Mouse (Mus musculus) megakaryocyte, embryonic 14.5 days (primary cell): ENCODE data around the gene Draxin. TPM values are rescaled to one million over a fixed set of nuclear protein-coding genes. Genes with fewer than 3 reads are reported as not detected.

Experiments used
- H3K27me3 ChIP-seq: replicated peaks from 2 replicates; pipeline ENCODE3; 2012; ENCODE audit warnings: inconsistent platforms
- H3K36me3 ChIP-seq: replicated peaks from 2 replicates; pipeline ENCODE3; 2012; ENCODE audit warnings: low read length, inconsistent platforms, mixed read lengths
- H3K4me1 ChIP-seq: 2 replicates; pipeline ENCODE4 v1.6.1; 2012; ENCODE audit warnings: inconsistent platforms
- H3K4me3 ChIP-seq: replicated peaks from 2 replicates; pipeline ENCODE3; 2012; ENCODE audit warnings: moderate library complexity, mild to moderate bottlenecking, inconsistent platforms
- H3K9me3 ChIP-seq: 2 replicates; pipeline ENCODE4 v1.6.1; 2012; ENCODE audit warnings: inconsistent platforms
- FLI1 ChIP-seq: IDR thresholded peaks from 2 replicates; pipeline ENCODE4 v1.6.1; 2012; ENCODE audit warnings: low read length, inconsistent platforms, mixed read lengths
- GATA1 ChIP-seq: IDR thresholded peaks from 3 replicates; pipeline ENCODE4 v1.6.1; 2012; ENCODE audit warnings: mixed read lengths, low read length, inconsistent platforms, borderline replicate concordance
- polyA plus RNA-seq: library from polyadenylated mRNA; stranded (reverse); fragments of >175 nt; gene quantifications from 2 replicates; pipeline ENCODE4 v1.2.3, GENCODE M21; 2012; ENCODE audit warnings: low replicate concordance; ENCODE audit not compliant: insufficient read depth

Gene Draxin
- polyA plus RNA-seq, 1 experiment: 4.9 TPM

DNA sequence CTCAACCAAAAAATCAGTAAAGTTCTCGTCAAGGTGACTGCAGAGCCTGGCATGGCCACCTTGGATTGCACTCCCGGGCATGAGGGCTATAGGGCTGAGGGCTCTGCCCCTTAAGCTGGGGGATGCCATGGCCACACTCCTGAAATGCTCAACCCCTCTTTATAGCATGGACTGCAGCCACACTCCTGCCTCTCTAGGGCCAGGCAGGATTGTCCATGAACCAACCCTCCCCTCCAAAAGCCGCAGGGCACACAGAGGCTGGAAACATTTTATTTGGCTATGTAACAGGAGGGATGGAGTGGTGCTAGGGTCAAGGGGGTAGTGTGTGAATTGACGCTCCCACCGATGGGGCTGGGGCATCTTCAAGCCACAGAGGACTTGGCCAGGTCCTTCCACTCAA, 22.0 kb upstream of the Draxin start:
- Histone ChIP-seq H3K27me3 (peaks cover 2% of the 10 kb centered on the region), H3K36me3 (peaks cover 73% of the 10 kb centered on the region), H3K4me1 (peaks cover 65% of the 10 kb centered on the region), H3K4me3 (peak overlapping the region; percentile 31), H3K9me3 (no peaks in the 10 kb centered on the region)
- TF ChIP-seq FLI1 (no peak), GATA1 (no peak)

DNA sequence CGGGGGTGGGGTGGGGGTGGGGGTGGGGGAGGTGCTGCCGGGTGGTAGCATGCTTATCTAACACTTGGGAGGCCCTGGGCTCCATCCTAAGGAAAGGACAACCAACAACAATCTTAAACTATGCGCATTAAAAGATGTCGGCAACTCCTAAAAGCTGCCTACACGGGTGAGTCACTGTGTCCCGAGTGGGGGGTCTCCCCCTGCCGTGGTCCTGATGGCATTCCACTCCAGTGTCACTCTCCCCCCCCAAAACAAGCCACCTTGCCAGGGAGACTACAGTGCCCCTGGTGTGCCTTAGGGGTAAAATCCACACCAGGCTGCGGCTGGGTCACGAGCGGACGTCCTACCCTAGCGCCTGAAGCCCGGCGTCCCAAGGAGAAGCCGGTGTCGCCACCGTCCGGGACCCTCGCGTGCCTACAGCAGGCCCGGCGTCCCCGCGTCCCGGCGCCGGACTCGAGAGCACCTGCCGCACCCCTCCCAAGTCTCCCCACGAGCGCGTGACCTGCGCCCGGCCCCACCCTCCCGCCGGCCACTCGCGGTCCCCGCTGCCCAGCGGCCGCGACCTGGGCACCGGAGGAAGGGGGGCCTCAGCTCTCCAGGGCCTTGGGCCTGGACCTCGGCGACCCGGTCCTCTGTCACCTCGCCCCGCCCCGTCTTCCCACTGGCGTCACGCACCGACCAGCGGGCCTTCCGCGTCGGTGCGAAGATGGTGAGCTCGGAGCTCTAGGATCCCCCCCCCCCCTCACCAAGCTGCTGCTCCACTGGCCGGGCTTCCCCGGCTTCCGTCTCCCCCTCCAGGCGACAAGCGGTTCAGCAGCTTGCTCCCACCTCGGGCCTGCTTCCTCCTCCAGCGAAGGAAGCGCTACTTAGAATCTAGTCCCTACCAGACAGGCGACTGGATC, 21.0 kb upstream of the Draxin start, which contains the start of gene Fbxo6:
TSS of gene Fbxo6 (minus strand) at position 874 of the 902 bp plus-strand sequence.
- peak within 1 kb of the TSS; percentile 96 for H3K4me3 ChIP-seq
- peaks cover 64% of the 10 kb centered on the region for H3K4me1 ChIP-seq
- H3K36me3 ChIP-seq: peaks cover 76% of the 10 kb centered on the region
- H3K9me3 ChIP-seq: no peaks in the 10 kb centered on the region
- TF ChIP-seq GATA1: no peak
- TF ChIP-seq FLI1: no peak
- no peaks in the 10 kb centered on the region for H3K27me3 ChIP-seq

DNA sequence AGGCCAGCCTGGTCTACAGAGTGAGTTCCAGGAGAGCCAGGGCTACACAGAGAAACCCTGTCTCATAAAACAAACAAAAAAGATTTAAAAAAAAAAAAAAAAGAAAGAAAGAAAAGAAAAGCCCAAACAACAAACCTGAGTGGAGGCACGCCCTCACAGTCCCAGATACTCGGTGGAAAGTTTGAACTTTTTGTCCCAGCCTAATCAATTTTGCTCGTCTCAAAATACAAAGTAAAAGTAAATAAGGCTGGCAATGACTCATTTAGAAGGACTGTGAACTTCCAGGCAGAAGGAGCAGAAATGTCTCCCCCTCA, 20.4 kb upstream of the Draxin start:
- no peaks in the 10 kb centered on the region for H3K9me3 ChIP-seq
- peaks cover 61% of the 10 kb centered on the region for H3K4me1 ChIP-seq
- TF ChIP-seq GATA1 (no peak), FLI1 (no peak)
- H3K4me3 ChIP-seq: peak overlapping the region; percentile 96
- H3K36me3 ChIP-seq: peaks cover 76% of the 10 kb centered on the region
- H3K27me3 ChIP-seq: no peaks in the 10 kb centered on the region

DNA sequence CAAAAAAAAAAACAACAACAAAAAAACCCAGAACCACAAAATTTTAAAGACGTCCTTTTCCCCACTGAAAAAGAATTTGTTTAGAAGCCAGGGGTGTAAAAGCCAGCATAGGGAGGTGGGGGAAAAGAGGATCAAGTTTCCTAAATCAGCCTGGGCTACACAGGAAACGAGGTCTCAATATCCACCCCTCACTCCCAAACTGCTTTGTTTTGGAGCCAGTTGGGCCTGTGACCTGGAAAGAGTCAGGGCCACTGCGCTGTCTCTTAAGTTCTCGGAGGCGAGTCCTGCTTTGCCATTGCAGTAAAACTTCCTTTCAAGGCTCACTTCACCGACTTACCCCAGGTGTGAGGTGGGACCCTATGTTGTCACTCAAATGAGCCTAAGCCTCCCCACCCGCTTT, 19.7 kb upstream of the Draxin start:
- H3K27me3 ChIP-seq: no peaks in the 10 kb centered on the region
- peak overlapping the region; percentile 82 for H3K4me3 ChIP-seq
- no peaks in the 10 kb centered on the region for H3K9me3 ChIP-seq
- peaks cover 63% of the 10 kb centered on the region for H3K4me1 ChIP-seq
- H3K36me3 ChIP-seq: peaks cover 76% of the 10 kb centered on the region
- TF ChIP-seq FLI1 (no peak), GATA1 (no peak)

DNA sequence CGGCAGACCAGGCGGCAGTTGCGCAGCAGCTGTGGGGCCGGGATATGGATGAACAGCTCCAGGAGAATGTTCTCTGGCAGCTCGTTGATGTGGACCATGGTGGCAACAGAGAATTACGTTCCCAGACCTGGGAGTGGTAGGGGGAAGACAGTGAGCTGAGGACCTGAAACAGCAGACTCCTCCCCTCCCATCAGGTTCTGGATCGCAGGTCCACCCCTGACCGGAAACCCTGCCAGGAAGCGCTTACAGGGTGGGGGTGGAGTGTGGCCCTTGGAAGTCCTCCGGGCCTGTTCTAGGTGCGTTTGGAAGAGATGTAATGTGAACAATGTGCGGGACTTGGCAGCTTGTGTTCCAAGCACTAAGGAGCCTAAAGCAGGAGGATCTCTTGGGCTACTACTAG, 19.0 kb upstream of the Draxin start:
- Histone ChIP-seq H3K27me3 (no peaks in the 10 kb centered on the region), H3K36me3 (peaks cover 76% of the 10 kb centered on the region), H3K4me3 (no peak overlapping the region), H3K9me3 (no peaks in the 10 kb centered on the region), H3K4me1 (peaks cover 61% of the 10 kb centered on the region)
- no peak for TF ChIP-seq GATA1
- TF ChIP-seq FLI1: no peak

DNA sequence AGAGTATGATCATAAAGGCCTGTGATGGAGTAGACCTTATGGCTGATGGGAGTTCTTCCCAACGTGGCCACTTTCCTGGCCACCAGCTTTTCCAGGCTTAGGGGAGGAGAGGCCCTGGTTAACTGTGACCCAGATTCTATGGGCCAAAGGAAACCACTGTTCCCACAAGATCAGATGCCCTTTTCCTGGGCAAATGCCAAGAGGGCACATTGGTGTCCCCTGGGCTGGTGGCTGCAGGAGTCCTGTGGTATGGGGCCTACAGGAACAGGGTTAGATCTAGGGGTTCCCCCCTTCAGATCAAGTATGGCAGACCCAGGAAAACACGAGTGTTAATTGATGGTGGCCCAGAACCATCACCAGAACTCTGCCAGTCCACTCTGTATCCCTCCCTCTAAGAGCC, 17.2 kb upstream of the Draxin start:
- no peaks in the 10 kb centered on the region for H3K27me3 ChIP-seq
- peaks cover 77% of the 10 kb centered on the region for H3K36me3 ChIP-seq
- TF ChIP-seq GATA1 (no peak), FLI1 (no peak)
- H3K9me3 ChIP-seq: no peaks in the 10 kb centered on the region
- H3K4me3 ChIP-seq: no peak overlapping the region
- H3K4me1 ChIP-seq: peaks cover 67% of the 10 kb centered on the region

DNA sequence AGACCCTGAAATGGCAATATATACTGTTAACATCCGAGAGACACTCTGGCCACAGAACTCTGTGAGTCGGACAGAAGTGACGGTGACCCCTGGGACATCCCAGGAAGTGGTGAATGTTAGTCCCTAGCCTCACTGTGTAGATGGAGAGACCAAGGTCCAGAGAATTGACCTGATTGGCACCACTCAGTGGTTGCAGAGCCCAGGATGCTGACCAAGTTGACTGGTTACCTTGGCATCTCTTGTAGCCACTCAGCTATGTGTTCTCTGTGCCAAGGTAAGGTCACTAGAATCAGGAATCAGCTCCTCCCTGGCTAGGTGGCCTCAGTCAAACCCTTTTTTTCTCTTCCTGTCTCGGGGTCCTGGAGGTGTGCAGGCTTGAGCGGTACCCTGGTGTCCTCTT, 13.2 kb upstream of the Draxin start:
- Histone ChIP-seq H3K9me3 (no peaks in the 10 kb centered on the region), H3K4me3 (no peak overlapping the region), H3K36me3 (peaks cover 62% of the 10 kb centered on the region), H3K4me1 (peaks cover 55% of the 10 kb centered on the region), H3K27me3 (peaks cover 1% of the 10 kb centered on the region)
- TF ChIP-seq FLI1 (no peak), GATA1 (no peak)

DNA sequence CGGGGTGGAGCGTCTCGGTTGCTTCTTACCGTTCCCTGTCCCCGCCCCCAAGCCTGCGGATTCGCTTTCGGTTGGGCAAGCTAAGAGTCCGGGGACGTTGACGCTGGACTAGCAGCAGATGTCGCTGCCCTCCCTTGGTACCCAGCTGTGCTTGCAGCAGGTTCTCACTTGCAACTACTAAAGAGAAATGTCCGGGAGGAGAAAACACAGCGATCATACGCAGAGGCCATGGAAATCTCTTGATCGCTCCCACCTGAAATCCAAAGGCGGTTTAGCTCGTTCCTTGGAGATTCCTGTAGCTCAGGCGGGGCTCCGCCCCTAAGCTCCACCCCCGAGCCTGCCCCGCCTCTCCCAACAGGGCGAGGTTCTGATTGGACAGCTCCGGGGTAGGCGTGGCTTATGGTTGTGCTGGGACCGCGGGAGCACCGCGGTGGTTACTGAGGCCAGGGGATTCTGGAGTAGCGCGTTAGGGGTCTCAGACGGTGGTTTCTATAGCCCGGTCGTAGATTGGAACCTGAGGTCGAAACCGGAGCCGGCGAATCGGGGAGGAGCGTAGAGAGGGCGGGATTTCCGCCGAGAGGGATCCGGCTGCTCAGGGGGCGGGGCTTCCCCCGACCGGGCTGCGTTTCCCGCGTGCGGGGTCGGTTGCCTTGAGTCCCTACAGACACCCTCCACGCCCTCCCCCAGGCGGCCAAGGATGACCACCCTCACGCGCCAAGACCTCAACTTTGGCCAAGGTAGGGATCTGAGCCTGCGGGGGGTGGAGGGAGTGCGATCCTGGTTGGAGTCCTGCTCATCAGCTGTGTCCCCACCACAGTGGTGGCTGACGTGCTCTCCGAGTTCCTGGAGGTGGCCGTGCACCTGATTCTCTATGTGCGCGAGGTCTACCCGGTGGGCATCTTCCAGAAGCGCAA, 9.9 kb upstream of the Draxin start:
- TF ChIP-seq GATA1 (no peak), FLI1 (no peak)
- H3K27me3 ChIP-seq: peaks cover 20% of the 10 kb centered on the region
- H3K9me3 ChIP-seq: no peaks in the 10 kb centered on the region
- H3K4me3 ChIP-seq: peak overlapping the region; percentile 100
- peaks cover 29% of the 10 kb centered on the region for H3K36me3 ChIP-seq
- peaks cover 46% of the 10 kb centered on the region for H3K4me1 ChIP-seq

DNA sequence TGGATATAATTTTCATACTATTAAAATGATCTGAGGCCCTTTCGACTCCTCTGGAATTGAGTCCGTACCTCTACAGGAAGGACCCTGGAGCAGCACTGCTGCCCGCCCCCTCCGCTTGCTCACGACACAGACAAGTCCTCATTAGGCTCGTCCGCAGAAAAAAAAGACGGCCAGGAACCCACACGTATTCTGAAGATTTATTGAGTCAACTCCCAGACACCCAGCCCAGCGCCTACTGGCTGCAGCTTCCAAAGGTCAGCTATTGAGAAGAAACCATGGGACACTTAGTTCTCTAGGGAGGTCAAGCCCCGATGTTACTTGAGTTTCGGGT, 9.2 kb upstream of the Draxin start:
- TF ChIP-seq GATA1 (no peak), FLI1 (no peak)
- H3K27me3 ChIP-seq: peaks cover 25% of the 10 kb centered on the region
- peaks cover 22% of the 10 kb centered on the region for H3K36me3 ChIP-seq
- peak overlapping the region; percentile 100 for H3K4me3 ChIP-seq
- H3K4me1 ChIP-seq: peaks cover 46% of the 10 kb centered on the region
- no peaks in the 10 kb centered on the region for H3K9me3 ChIP-seq

DNA sequence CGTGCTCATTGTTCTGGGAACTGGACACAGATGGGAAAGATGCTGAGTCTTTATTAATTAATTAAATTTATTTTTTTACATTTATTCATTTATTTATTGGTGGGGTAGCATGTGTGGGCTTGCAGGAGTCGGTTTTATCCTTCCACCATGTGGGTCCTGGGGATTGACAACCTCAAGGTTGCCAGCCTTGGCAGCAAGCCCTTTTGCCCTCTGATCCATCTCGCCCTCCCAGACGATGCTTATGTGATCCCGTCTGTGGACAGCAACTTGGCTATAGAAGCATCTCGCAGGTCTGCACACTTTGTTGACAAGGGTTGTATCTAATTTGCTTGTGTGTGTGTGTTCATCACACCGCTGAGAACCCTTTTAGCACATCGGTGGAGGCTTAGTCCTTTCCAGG, 7.0 kb upstream of the Draxin start:
- Histone ChIP-seq H3K4me1 (peaks cover 31% of the 10 kb centered on the region), H3K27me3 (peaks cover 35% of the 10 kb centered on the region), H3K9me3 (0 out of 2 replicates have a peak, but pooled peaks cover 3% of the 10 kb centered on the region), H3K4me3 (no peak overlapping the region), H3K36me3 (peaks cover under 1% of the 10 kb centered on the region)
- TF ChIP-seq GATA1 (no peak), FLI1 (no peak)
